ENCODE assay signal across 8 mouse cellular contexts in genomic region chr14:56776571-56777238, GRCm38 (mm10). TPM values are rescaled to one million over a fixed set of nuclear protein-coding genes. Genes with fewer than 3 reads are reported as not detected.
DNase-seq lines count a peak whose midpoint lies in the region; ATAC-seq and TF ChIP-seq lines count a peak whose summit lies in the region.

No protein-coding gene starts in this region.

- peak overlapping the region; percentile 82; the same call in 1 of the 2 replicates for H3K9ac ChIP-seq in embryonic facial prominence, embryonic 15.5 days
- H3K9ac ChIP-seq in stomach, embryonic 15.5 days: peak overlapping the region; percentile 87

- no peaks in the 10 kb centered on the region for H3K27me3 ChIP-seq in erythroblast, embryonic 14.5 days (ENCODE audit: control insufficient read depth)
- no peaks in the 10 kb centered on the region for H3K27me3 ChIP-seq in C2C12 (ENCODE audit: control insufficient read depth, insufficient read depth, insufficient read length)
- no peaks in the 10 kb centered on the region for H3K27me3 ChIP-seq in embryonic facial prominence, embryonic 15.5 days
- no peaks in the 10 kb centered on the region for H3K27me3 ChIP-seq in stomach, embryonic 15.5 days (replicated peaks)

- no peaks in the 10 kb centered on the region for H3K9me3 ChIP-seq in erythroblast, embryonic 14.5 days (ENCODE audit: control insufficient read depth, low read length)
- H3K9me3 ChIP-seq in embryonic facial prominence, embryonic 15.5 days (replicated peaks): no peaks in the 10 kb centered on the region
- no peaks in the 10 kb centered on the region for H3K9me3 ChIP-seq in stomach, embryonic 15.5 days

- no peak; the same call in 1 of the 2 replicates for ATAC-seq in erythroblast, adult 5-6 weeks (replicated peaks; ENCODE audit: low FRiP score, poor library complexity, severe bottlenecking)
- ATAC-seq in embryonic facial prominence, embryonic 15.5 days (ENCODE audit: insufficient number of reproducible peaks, low FRiP score, low TSS enrichment, low read depth): no peak
- ATAC-seq in stomach, embryonic 15.5 days (ENCODE audit: insufficient read depth, low FRiP score, low read depth): no peak

- H3ac ChIP-seq in C2C12 (ENCODE audit: control insufficient read depth, insufficient read length, low read depth): peak overlapping the region; percentile 54

- H3K79me2 ChIP-seq in C2C12 (ENCODE audit: control insufficient read depth, insufficient read depth): peaks cover 65% of the 10 kb centered on the region

- DNase-seq in liver: peak; percentile 25
- no peak for DNase-seq in layer of hippocampus, adult 11-12 months (ENCODE audit: low spot score)
- DNase-seq in ovary, adult 18-20 months (ENCODE audit: low spot score): no peak

- no peak overlapping the region for H3K27ac ChIP-seq in embryonic facial prominence, embryonic 15.5 days (replicated peaks)
- no peak overlapping the region for H3K27ac ChIP-seq in stomach, embryonic 15.5 days

- H3K4me3 ChIP-seq in erythroblast, embryonic 14.5 days (replicated peaks): peak overlapping the region; percentile 100
- H3K4me3 ChIP-seq in C2C12 (ENCODE audit: insufficient read depth, poor library complexity, severe bottlenecking): peak overlapping the region; percentile 92
- peak overlapping the region; percentile 96 for H3K4me3 ChIP-seq in embryonic facial prominence, embryonic 15.5 days (replicated peaks)
- H3K4me3 ChIP-seq in stomach, embryonic 15.5 days (replicated peaks): peak overlapping the region; percentile 93

- H3K4me1 ChIP-seq in erythroblast, embryonic 14.5 days (ENCODE audit: control insufficient read depth): peaks cover 46% of the 10 kb centered on the region
- peaks cover 18% of the 10 kb centered on the region for H3K4me1 ChIP-seq in embryonic facial prominence, embryonic 15.5 days
- 0 out of 2 replicates have a peak, but pooled peaks cover 9% of the 10 kb centered on the region for H3K4me1 ChIP-seq in stomach, embryonic 15.5 days

- H3K79me3 ChIP-seq in C2C12 (ENCODE audit: low read depth): peaks cover 58% of the 10 kb centered on the region

- 22% methylated on average over 11 of the region's 11 CpGs for WGBS in embryonic facial prominence, embryonic 15.5 days
- WGBS in stomach, embryonic 15.5 days: 21% methylated on average over 11 of the region's 11 CpGs

- TF ChIP-seq CTCF in C2C12 (IDR thresholded peaks at IDR 0.05; ENCODE audit: control insufficient read depth, insufficient read depth, insufficient read length): no peak

- H3K4me2 ChIP-seq in embryonic facial prominence, embryonic 15.5 days (replicated peaks): peak overlapping the region; percentile 72
- peak overlapping the region; percentile 80 for H3K4me2 ChIP-seq in stomach, embryonic 15.5 days

- peaks cover 39% of the 10 kb centered on the region for H3K36me3 ChIP-seq in erythroblast, embryonic 14.5 days (ENCODE audit: control insufficient read depth)
- H3K36me3 ChIP-seq in C2C12 (ENCODE audit: control insufficient read depth, insufficient read depth): peaks cover 2% of the 10 kb centered on the region
- H3K36me3 ChIP-seq in embryonic facial prominence, embryonic 15.5 days: peaks cover 1% of the 10 kb centered on the region
- peaks cover 5% of the 10 kb centered on the region for H3K36me3 ChIP-seq in stomach, embryonic 15.5 days

TF ChIP-seq in C2C12, 6 proteins besides CTCF, POLR2A, EP300 and RAD21:
- TF ChIP-seq FOSL1 (IDR thresholded peaks at IDR 0.05; ENCODE audit: insufficient read depth, low read length, poor library complexity, severe bottlenecking): no peak
- TF ChIP-seq MYOD1 (IDR thresholded peaks at IDR 0.05; ENCODE audit: control insufficient read depth, insufficient read length, low read depth): no peak
- no peak for TF ChIP-seq MYOG (IDR thresholded peaks at IDR 0.05; ENCODE audit: control insufficient read depth, extremely low read depth, insufficient read length)
- TF ChIP-seq CEBPB (IDR thresholded peaks at IDR 0.05; ENCODE audit: low read depth): no peak
- no peak for TF ChIP-seq MAX (IDR thresholded peaks at IDR 0.05)
- TF ChIP-seq USF1 (IDR thresholded peaks at IDR 0.05; ENCODE audit: low read depth): no peak

RNA-seq across cellular contexts. Expression of gene Pspc1, which starts 1.4 kb away (rescaled TPM):
- 0.62 and 0.70 TPM in 2 replicates for polyA plus RNA-seq in erythroblast, embryonic 14.5 days (2012)
- 8.3 and 29.7 TPM in 2 replicates for total RNA-seq in erythroblast, adult 5-6 weeks (2015; ENCODE audit: low replicate concordance)
- total RNA-seq in erythroblast, adult 5-6 weeks (2017; ENCODE audit: low replicate concordance): 99.5 and 123 TPM in 2 replicates
- 10.3 TPM for polyA plus RNA-seq in C2C12 (2012; fragmentation: generic; extraction: Trizol)
- polyA plus RNA-seq in embryonic facial prominence, embryonic 15.5 days (2015; fragmentation: Nextera tagmentation; extraction: Ambion mirVana): 23.1 and 24.8 TPM in 2 replicates
- polyA plus RNA-seq in stomach, embryonic 15.5 days (2015; fragmentation: Nextera tagmentation; extraction: Ambion mirVana): 26.9 TPM in 2 replicates

RNA-seq across cellular contexts. Expression of gene Zmym5, which starts 34.8 kb away (rescaled TPM):
- polyA plus RNA-seq in erythroblast, embryonic 14.5 days (2012): 0.08 and 0.17 TPM in 2 replicates
- total RNA-seq in erythroblast, adult 5-6 weeks (2015; ENCODE audit: low replicate concordance): 26.3 and 28.2 TPM in 2 replicates
- total RNA-seq in erythroblast, adult 5-6 weeks (2017; ENCODE audit: low replicate concordance): 19.9 and 24.5 TPM in 2 replicates
- 2.3 TPM for polyA plus RNA-seq in C2C12 (2012; fragmentation: generic; extraction: Trizol)
- 27.7 and 29.4 TPM in 2 replicates for polyA plus RNA-seq in embryonic facial prominence, embryonic 15.5 days (2015; fragmentation: Nextera tagmentation; extraction: Ambion mirVana)
- 21.9 and 25.4 TPM in 2 replicates for polyA plus RNA-seq in stomach, embryonic 15.5 days (2015; fragmentation: Nextera tagmentation; extraction: Ambion mirVana)
